ENCODE assay signal across 8 mouse cellular contexts in the genomic region with DNA sequence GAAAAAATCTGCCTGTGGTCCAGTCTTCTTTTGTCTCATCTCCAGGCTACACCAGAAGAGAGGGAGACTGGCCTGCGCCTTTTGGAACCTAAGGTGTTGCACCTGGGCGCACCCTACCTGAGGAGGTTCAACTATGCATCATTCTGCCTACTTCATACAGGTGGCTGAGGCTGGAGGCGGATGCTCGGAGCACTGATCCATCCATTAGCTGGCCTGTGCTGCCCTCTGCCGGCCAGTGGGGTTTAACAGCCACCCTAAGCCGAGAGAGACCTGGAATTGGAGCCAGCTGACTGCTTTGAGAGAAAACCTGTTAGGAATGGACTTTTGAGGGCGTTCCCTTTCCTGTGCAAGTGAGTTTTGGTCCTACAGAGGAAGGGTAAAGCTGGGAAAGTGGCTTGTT. TPM values are rescaled to one million over a fixed set of nuclear protein-coding genes. Genes with fewer than 3 reads are reported as not detected.
DNase-seq lines count a peak whose midpoint lies in the region; ATAC-seq and TF ChIP-seq lines count a peak whose summit lies in the region.

No protein-coding gene starts in this region.

- peak; percentile 62 for DNase-seq in 416B (ENCODE audit: low read depth)
- peak; percentile 87 for DNase-seq in adrenal gland, postnatal 25 days
- DNase-seq in heart, adult 2 months: peak; percentile 78 to 89
- DNase-seq in limb, embryonic 14.5 days (ENCODE audit: low spot score): peak; percentile 79
- peak; percentile 87 for DNase-seq in naive thymus-derived CD4-positive, alpha-beta T cell, adult 2 months (ENCODE audit: low read depth)
- DNase-seq in spleen, postnatal 4 days (ENCODE audit: low spot score in 2 of 2): peak; percentile 69 to 90

- no peak for TF ChIP-seq POLR2A in heart, adult 2 months (IDR thresholded peaks at IDR 0.05; ENCODE audit: insufficient read depth, low read depth, low read length)
- no peak for TF ChIP-seq POLR2A in limb, embryonic 14.5 days (IDR thresholded peaks at IDR 0.05; ENCODE audit: borderline replicate concordance, extremely low read depth, insufficient read depth, insufficient read length)

- intact Hi-C loops in heart, adult 2 months (cut with DNase I): loop anchor here (2.0 to 10.0 kb wide), 5 partner anchors 70 to 923 kb away; a partner anchor contains a TSS

- WGBS in embryonic facial prominence, embryonic 12.5 days: 6% methylated on average over 7 of the region's 7 CpGs
- WGBS in heart, adult 2 months: 2% methylated on average over 7 of the region's 7 CpGs
- WGBS in kidney, embryonic 14.5 days: 4% methylated on average over 7 of the region's 7 CpGs
- WGBS in limb, embryonic 14.5 days: 4% methylated on average over 7 of the region's 7 CpGs

- H3K27ac ChIP-seq in embryonic facial prominence, embryonic 12.5 days: no peak overlapping the region
- no peak overlapping the region for H3K27ac ChIP-seq in heart, adult 2 months
- no peak overlapping the region for H3K27ac ChIP-seq in kidney, embryonic 14.5 days (ENCODE audit: low read depth, low read length)
- no peak overlapping the region for H3K27ac ChIP-seq in limb, embryonic 14.5 days (replicated peaks; ENCODE audit: low read depth, low read length)

- no peak overlapping the region for H3K9ac ChIP-seq in embryonic facial prominence, embryonic 12.5 days
- no peak overlapping the region for H3K9ac ChIP-seq in heart, adult 2 months (ENCODE audit: low read depth, low read length)
- no peak overlapping the region for H3K9ac ChIP-seq in kidney, embryonic 14.5 days (ENCODE audit: low read depth, low read length)
- no peak overlapping the region for H3K9ac ChIP-seq in limb, embryonic 14.5 days (ENCODE audit: low read depth, low read length, severe bottlenecking)

- no peak overlapping the region for H3K4me2 ChIP-seq in embryonic facial prominence, embryonic 12.5 days (replicated peaks)
- H3K4me2 ChIP-seq in kidney, embryonic 14.5 days (replicated peaks; ENCODE audit: low read depth, low read length): no peak overlapping the region
- no peak overlapping the region for H3K4me2 ChIP-seq in limb, embryonic 14.5 days (replicated peaks; ENCODE audit: low read depth, low read length, severe bottlenecking)

- no peak overlapping the region for H3K4me3 ChIP-seq in embryonic facial prominence, embryonic 12.5 days
- no peak overlapping the region for H3K4me3 ChIP-seq in heart, adult 2 months
- H3K4me3 ChIP-seq in kidney, embryonic 14.5 days (ENCODE audit: low read length): no peak overlapping the region
- no peak overlapping the region for H3K4me3 ChIP-seq in limb, embryonic 14.5 days (replicated peaks; ENCODE audit: low read length)

- H3K9me3 ChIP-seq in embryonic facial prominence, embryonic 12.5 days: no peaks in the 10 kb centered on the region
- H3K9me3 ChIP-seq in kidney, embryonic 14.5 days (ENCODE audit: control insufficient read depth, low read length): no peaks in the 10 kb centered on the region
- no peaks in the 10 kb centered on the region for H3K9me3 ChIP-seq in limb, embryonic 14.5 days (ENCODE audit: control insufficient read depth, low read length)

- no peaks in the 10 kb centered on the region for H3K79me2 ChIP-seq in heart, adult 2 months (replicated peaks; ENCODE audit: control insufficient read depth, insufficient read depth, low read length)

- no peaks in the 10 kb centered on the region for H3K36me3 ChIP-seq in embryonic facial prominence, embryonic 12.5 days
- H3K36me3 ChIP-seq in heart, adult 2 months (ENCODE audit: control insufficient read depth, insufficient read depth, low read length): no peaks in the 10 kb centered on the region
- H3K36me3 ChIP-seq in kidney, embryonic 14.5 days (ENCODE audit: control insufficient read depth, insufficient read depth, low read length): no peaks in the 10 kb centered on the region
- no peaks in the 10 kb centered on the region for H3K36me3 ChIP-seq in limb, embryonic 14.5 days (ENCODE audit: control insufficient read depth, insufficient read depth, low read length)

- peak; percentile 77 for TF ChIP-seq EP300 in heart, adult 2 months (IDR thresholded peaks at IDR 0.05; ENCODE audit: insufficient read depth, low read depth, low read length)

- H3K27me3 ChIP-seq in embryonic facial prominence, embryonic 12.5 days: no peaks in the 10 kb centered on the region
- no peaks in the 10 kb centered on the region; the same call in 1 of the 2 replicates for H3K27me3 ChIP-seq in heart, adult 2 months (ENCODE audit: control insufficient read depth, insufficient read depth, low read length)
- no peaks in the 10 kb centered on the region for H3K27me3 ChIP-seq in kidney, embryonic 14.5 days (ENCODE audit: control insufficient read depth, insufficient read depth, low read length)
- no peaks in the 10 kb centered on the region for H3K27me3 ChIP-seq in limb, embryonic 14.5 days (ENCODE audit: control insufficient read depth, insufficient read depth, low read length)

- peaks cover 3% of the 10 kb centered on the region; the same call in 1 of the 2 replicates for H3K4me1 ChIP-seq in embryonic facial prominence, embryonic 12.5 days
- peaks cover under 1% of the 10 kb centered on the region; the same call in 1 of the 2 replicates for H3K4me1 ChIP-seq in heart, adult 2 months (ENCODE audit: control insufficient read depth, insufficient read depth, low read length)
- H3K4me1 ChIP-seq in kidney, embryonic 14.5 days (ENCODE audit: control insufficient read depth, insufficient read depth, low read length): no peaks in the 10 kb centered on the region
- H3K4me1 ChIP-seq in limb, embryonic 14.5 days (ENCODE audit: control insufficient read depth, insufficient read depth, low read length): peaks cover 4% of the 10 kb centered on the region; the same call in 1 of the 2 replicates

- TF ChIP-seq CTCF in heart, adult 2 months (IDR thresholded peaks at IDR 0.05): peak; percentile 93

- ATAC-seq in embryonic facial prominence, embryonic 12.5 days (ENCODE audit: insufficient number of reproducible peaks, insufficient read depth, low FRiP score, low TSS enrichment): peak; percentile 81; the same call in 1 of the 2 replicates
- ATAC-seq in kidney, embryonic 14.5 days (ENCODE audit: low FRiP score, low TSS enrichment): peak; percentile 58
- peak; percentile 75 for ATAC-seq in limb, embryonic 14.5 days (ENCODE audit: low FRiP score, low read depth)

RNA-seq across cellular contexts. Expression of a gene that starts 5.5 kb away (rescaled TPM):
- 34.8 and 38.6 TPM in 2 replicates for total RNA-seq in adrenal gland, postnatal 25 days (2021)
- 46.2 and 47.7 TPM in 2 replicates for polyA plus RNA-seq in embryonic facial prominence, embryonic 12.5 days (2016; fragmentation: Nextera tagmentation; extraction: Ambion mirVana)
- 10 to 100 TPM; 13.1 to 14.0 TPM for total RNA-seq in heart, adult 2 months (2021)
- polyA plus RNA-seq in heart, adult 2 months (2012; rRNA removed): 20.2 and 34.4 TPM in 2 replicates
- 33.4 and 52.7 TPM in 2 replicates for polyA plus RNA-seq in kidney, embryonic 14.5 days (2014; fragmentation: Nextera tagmentation; extraction: Ambion mirVana)
- polyA plus RNA-seq in limb, embryonic 14.5 days (2012; rRNA removed): 67.2 and 78.1 TPM in 2 replicates
- polyA plus RNA-seq in limb, embryonic 14.5 days (2014; fragmentation: Nextera tagmentation; extraction: Ambion mirVana): 32.1 and 40.4 TPM in 2 replicates
